Mouse (Mus musculus) c-Kit-positive CD71-negative TER-119-negative erythroid progenitor cells, embryonic 14.5 days (primary cell): ENCODE results near the gene Epm2a.
"Not testable (repeated sequence)": the region's sequence is repeated elsewhere in the genome, so short reads cannot be mapped to it uniquely, and the experiment has no call there.

ENCODE experiments used
- DNase-seq: peaks from one replicate; pipeline ENCODE4 v3.0.0-alpha.2; 2013; ENCODE audit warnings: low read depth

Epm2a gene

GRCm38 (mm10) chr10:11343205-11344141 is at the start of gene Epm2a:
Gene Epm2a (plus strand): TSS chr10:11343404.
- DNase-seq = peak; percentile 44

GRCm38 (mm10) chr10:11298418-11298817 is 44.8 kb upstream of the Epm2a start:
- no peak for DNase-seq

- no peak for DNase-seq
Observed at GRCm38 (mm10) chr10:11305365-11306053, 37.7 kb upstream of the Epm2a start.

GRCm38 (mm10) chr10:11306054-11306367 is 37.2 kb upstream of the Epm2a start:
- no peak for DNase-seq

- DNase-seq = no peak
Observed at GRCm38 (mm10) chr10:11309866-11310265, 33.3 kb upstream of the Epm2a start.

GRCm38 (mm10) chr10:11310481-11310880 is 32.7 kb upstream of the Epm2a start:
- DNase-seq = no peak

GRCm38 (mm10) chr10:11317856-11318454 is 25.2 kb upstream of the Epm2a start:
- DNase-seq = not testable (repeated sequence)

GRCm38 (mm10) chr10:11319446-11319970 is 23.7 kb upstream of the Epm2a start:
- DNase-seq = no peak

GRCm38 (mm10) chr10:11322316-11322715 is 20.9 kb upstream of the Epm2a start:
- no peak for DNase-seq

GRCm38 (mm10) chr10:11323202-11323898 is 19.9 kb upstream of the Epm2a start:
- DNase-seq = peak; percentile 28

GRCm38 (mm10) chr10:11326526-11326925 is 16.7 kb upstream of the Epm2a start:
- no peak for DNase-seq

GRCm38 (mm10) chr10:11344536-11345468 is 1.6 kb downstream of the Epm2a start:
- DNase-seq = no peak

- DNase-seq = not testable (repeated sequence)
Observed at GRCm38 (mm10) chr10:11350243-11350974, 7.2 kb downstream of the Epm2a start.

- DNase-seq = no peak
Observed at GRCm38 (mm10) chr10:11354609-11355008, 11.4 kb downstream of the Epm2a start.

- peak; percentile 36 for DNase-seq
Observed at GRCm38 (mm10) chr10:11361985-11362692, 18.9 kb downstream of the Epm2a start.

GRCm38 (mm10) chr10:11362896-11363487 is 19.8 kb downstream of the Epm2a start:
- no peak for DNase-seq

GRCm38 (mm10) chr10:11381302-11381701 is 38.1 kb downstream of the Epm2a start:
- DNase-seq = no peak

- DNase-seq = no peak
Observed at GRCm38 (mm10) chr10:11410926-11411325, 67.7 kb downstream of the Epm2a start.

- no peak for DNase-seq
Observed at GRCm38 (mm10) chr10:11420071-11420470, 76.9 kb downstream of the Epm2a start.
